Mouse (Mus musculus) kidney, adult 2 months (tissue): ENCODE measurements around the gene Map4k5. TPM values are rescaled to one million over a fixed set of nuclear protein-coding genes. Genes with fewer than 3 reads are reported as not detected.

Experiments
- DNase-seq: peaks from one replicate; pipeline ENCODE4 v3.0.0; 2021
- H3K27ac ChIP-seq: fragments of 200-500 bp; 2 replicates; pipeline ENCODE4 v1.5.1; 2012; ENCODE audit warnings: low read depth, low read length, control low read depth, inconsistent platforms; ENCODE audit not compliant: insufficient read depth
- H3K27me3 ChIP-seq: fragments of 200-500 bp; replicated peaks from 2 replicates; pipeline ENCODE4 v1.6.1; 2012; ENCODE audit warnings: mild to moderate bottlenecking, moderate library complexity, low read length, inconsistent platforms; ENCODE audit not compliant: control insufficient read depth, insufficient read depth
- H3K36me3 ChIP-seq: fragments of 200-500 bp; 2 replicates; pipeline ENCODE4 v1.6.1; 2012; ENCODE audit warnings: mild to moderate bottlenecking, moderate library complexity, low read length, inconsistent platforms; ENCODE audit not compliant: control insufficient read depth, insufficient read depth
- H3K4me1 ChIP-seq: fragments of 200-500 bp; 2 replicates; pipeline ENCODE4 v1.6.1; 2011; ENCODE audit warnings: low read length; ENCODE audit not compliant: control insufficient read depth, insufficient read depth
- H3K4me3 ChIP-seq: fragments of 200-500 bp; 2 replicates; pipeline ENCODE4 v1.5.1; 2011; ENCODE audit warnings: mild to moderate bottlenecking, low read depth, low read length, control low read depth; ENCODE audit not compliant: insufficient read depth
- CTCF ChIP-seq: fragments of 200-500 bp; conservative IDR thresholded peaks from 2 replicates; pipeline ENCODE4 v1.5.1; 2011; ENCODE audit warnings: low read depth, mild to moderate bottlenecking, control low read depth, low read length, moderate library complexity, mixed read lengths; ENCODE audit not compliant: insufficient read depth, insufficient read length
- POLR2A ChIP-seq: fragments of 200-500 bp; IDR thresholded peaks from one replicate; pipeline ENCODE4 v1.6.1; 2011; ENCODE audit warnings: low read depth, low read length, control low read depth
- WGBS: fragments of 180-500 bp; shearing (Covaris S2); methylation state at CpG from one replicate; pipeline ENCODE4 v1.1.7; 2018; 5-methylcytosine and 5-hydroxymethylcytosine counted together
- polyA plus RNA-seq: library from polyadenylated mRNA; depleted of rRNA; stranded (reverse); fragments of >200 nt; gene quantifications from 2 replicates; pipeline ENCODE4 v1.2.3, GENCODE M21; 2012

Map4k5 gene
- polyA plus RNA-seq, 1 experiment, result 6.3 TPM

DNA sequence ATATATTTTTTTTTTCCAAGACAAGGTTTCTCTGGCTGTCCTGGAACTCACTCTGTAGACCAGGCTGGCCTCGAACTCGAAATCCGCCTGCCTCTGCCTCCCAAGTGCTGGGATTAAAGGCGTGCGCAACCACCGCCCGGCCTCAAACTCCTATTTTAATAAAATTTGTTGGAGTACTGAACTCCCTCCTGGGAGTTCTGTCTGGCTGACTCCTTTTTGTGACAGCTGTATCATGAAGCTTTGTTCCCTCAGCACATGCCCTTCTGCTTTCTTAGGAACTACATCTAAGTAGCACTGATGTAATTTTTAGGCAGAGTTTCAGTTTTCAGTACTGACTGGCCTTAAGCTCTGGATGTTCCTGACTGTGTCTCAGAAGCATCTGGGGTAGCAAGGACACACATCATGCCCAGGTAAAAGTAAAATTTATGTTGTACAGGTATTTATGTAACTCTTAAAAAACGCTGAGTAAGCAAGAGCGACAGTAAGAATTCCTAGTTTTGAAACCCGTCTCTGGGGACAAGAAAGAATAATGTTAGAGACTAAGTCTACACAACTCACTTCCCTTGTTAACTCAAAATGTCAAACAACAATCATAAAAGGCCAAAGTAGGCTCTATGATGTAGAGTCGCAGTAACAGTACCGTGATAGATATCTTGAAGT, 37.2 kb downstream of the Map4k5 start:
- Histone ChIP-seq H3K27me3 (no peaks in the 10 kb centered on the region), H3K36me3 (peaks cover 3% of the 10 kb centered on the region; the same call in 1 of the 2 replicates), H3K4me3 (no peak overlapping the region), H3K4me1 (no peaks in the 10 kb centered on the region), H3K27ac (no peak overlapping the region)
- whole genome bisulfite sequencing, result 95% methylated on average over 12 of the region's 12 CpGs
- no peak for DNase-seq
- TF ChIP-seq CTCF, result no peak
- no peak for TF ChIP-seq POLR2A

DNA sequence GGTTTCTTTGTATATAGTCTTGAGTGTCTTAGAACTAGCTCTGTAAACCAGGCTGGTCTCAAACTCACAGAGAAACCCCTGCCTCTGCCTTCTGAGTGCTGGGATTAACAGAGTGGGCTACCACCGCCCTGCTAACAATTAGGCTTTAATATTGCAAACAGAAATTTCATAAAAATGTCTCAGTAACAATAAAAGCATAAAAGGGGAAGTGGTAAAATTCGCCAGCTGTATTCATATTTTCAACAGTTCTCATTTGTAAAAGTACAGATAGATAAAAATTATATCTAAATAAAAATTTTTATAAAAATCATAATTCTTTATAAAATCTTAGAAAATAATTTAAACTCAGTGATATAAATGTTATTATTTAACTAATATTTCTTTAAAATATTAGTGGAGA, 39.1 kb downstream of the Map4k5 start:
- TF ChIP-seq CTCF, result no peak
- no peak for TF ChIP-seq POLR2A
- 88% methylated on average over 2 of the region's 2 CpGs for WGBS
- H3K4me1 ChIP-seq, result no peaks in the 10 kb centered on the region
- H3K27ac ChIP-seq, result no peak overlapping the region
- H3K4me3 ChIP-seq, result no peak overlapping the region
- H3K36me3 ChIP-seq, result peaks cover 3% of the 10 kb centered on the region; the same call in 1 of the 2 replicates
- DNase-seq, result no peak
- H3K27me3 ChIP-seq, result no peaks in the 10 kb centered on the region

DNA sequence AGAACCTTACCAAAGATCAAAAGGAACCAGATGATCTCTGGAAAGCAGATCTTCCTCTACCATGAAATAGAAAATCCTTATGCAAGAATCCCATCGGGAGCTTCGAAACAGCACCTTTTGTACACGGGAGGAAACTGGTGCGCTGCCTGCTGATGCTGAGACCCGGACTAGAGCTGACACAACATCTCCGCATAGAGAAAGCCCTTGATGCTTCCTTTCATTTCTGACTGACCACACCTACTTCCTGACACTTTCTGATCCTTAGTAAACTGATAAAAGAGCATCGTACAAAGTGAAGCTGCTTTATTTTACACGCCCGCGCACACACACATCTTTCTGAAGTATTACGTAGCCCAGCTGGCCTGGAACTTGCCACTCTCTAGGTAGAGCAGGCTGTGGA, 39.6 kb downstream of the Map4k5 start:
- Histone ChIP-seq H3K27ac (no peak overlapping the region), H3K27me3 (no peaks in the 10 kb centered on the region), H3K4me3 (no peak overlapping the region), H3K4me1 (no peaks in the 10 kb centered on the region), H3K36me3 (peaks cover 3% of the 10 kb centered on the region; the same call in 1 of the 2 replicates)
- TF ChIP-seq CTCF (no peak), POLR2A (no peak)
- WGBS, result 66% methylated on average over 11 of the region's 11 CpGs
- no peak for DNase-seq

DNA sequence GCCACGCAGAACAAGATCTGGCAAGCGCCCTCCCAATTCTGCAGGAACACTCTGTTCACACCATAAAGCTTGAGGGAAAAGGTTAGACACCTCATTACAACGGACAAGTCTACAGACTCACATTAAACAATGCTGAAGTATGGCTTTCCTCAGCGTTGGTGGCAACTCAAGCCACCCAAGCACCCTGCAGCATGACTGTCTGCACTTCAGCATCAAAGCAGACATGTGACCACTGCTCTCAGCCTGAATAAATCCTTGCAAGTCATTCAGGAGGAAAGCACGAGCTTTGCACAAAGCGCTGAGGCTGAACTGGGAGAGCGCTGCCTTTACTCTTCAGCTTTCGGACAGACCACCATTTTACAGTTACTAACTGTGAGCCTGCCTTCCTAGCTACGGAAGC, 40.7 kb downstream of the Map4k5 start:
- Histone ChIP-seq H3K4me1 (no peaks in the 10 kb centered on the region), H3K27ac (no peak overlapping the region), H3K27me3 (no peaks in the 10 kb centered on the region), H3K4me3 (no peak overlapping the region), H3K36me3 (peaks cover 3% of the 10 kb centered on the region; the same call in 1 of the 2 replicates)
- no peak for DNase-seq
- no peak for TF ChIP-seq CTCF
- TF ChIP-seq POLR2A, result no peak
- WGBS, result 71% methylated on average over 9 of the region's 9 CpGs

DNA sequence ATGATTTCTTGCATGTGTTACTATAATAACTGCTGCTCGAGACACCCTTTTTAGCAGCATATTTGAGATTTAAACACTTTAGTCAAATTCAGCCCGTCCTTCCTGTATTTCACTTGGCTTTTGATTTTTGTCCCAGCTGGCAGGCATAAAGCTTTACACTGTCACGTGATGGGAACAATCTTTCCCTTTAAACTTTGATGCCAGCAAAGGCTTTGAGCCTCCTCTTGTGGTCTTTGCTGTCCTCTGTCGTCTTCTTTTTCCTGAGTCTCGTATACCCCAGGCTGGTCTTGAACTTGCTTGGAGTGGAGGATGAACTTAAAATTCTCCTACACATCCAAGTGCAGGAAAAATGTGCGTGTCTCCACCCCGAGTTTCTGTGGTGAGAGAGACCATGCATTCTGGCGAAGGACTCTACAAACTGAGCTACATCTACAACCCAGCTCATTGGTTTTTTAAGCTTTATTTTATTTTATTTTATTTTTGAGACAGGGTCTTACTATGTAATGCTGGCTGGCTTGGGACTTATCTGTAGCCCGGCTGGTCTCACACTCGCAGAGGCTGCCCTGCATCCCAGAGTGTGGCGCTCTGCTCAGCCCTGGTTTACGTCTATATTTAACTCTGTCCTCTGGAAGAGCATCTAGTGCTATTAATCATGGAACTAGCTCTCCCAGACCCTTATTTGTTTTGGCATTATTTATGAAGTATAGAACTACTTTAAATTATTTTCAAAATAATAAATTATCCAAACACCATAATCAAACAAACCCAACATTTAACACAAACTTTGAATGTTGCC, 44.7 kb downstream of the Map4k5 start:
- Histone ChIP-seq H3K27ac (no peak overlapping the region), H3K36me3 (peaks cover 7% of the 10 kb centered on the region; the same call in 1 of the 2 replicates), H3K27me3 (no peaks in the 10 kb centered on the region), H3K4me1 (no peaks in the 10 kb centered on the region), H3K4me3 (no peak overlapping the region)
- TF ChIP-seq POLR2A (no peak), CTCF (0 out of 2 replicates have a peak, but pooled peaks have one; percentile 5)
- 74% methylated on average over 12 of the region's 12 CpGs for WGBS
- peak; percentile 30 for DNase-seq

DNA sequence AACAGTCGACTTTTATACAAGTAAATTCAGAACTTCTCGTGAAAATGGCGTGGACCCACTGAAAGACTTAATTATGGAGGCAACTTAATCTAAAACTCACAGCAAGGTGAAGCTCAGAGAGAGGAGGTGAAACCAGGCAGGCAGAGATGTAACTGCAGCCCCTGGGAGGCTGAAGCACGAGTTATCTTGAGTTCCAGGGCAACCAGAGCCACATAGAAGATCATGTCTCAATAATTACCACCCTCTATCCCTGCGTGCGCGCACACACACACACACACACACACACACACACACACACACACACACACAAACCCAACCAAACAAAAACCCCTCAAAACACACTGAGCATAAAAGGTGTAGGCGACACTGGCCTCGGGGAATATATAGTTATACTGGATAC, 46.5 kb downstream of the Map4k5 start:
- TF ChIP-seq POLR2A, result no peak
- Histone ChIP-seq H3K4me3 (no peak overlapping the region), H3K36me3 (peaks cover 8% of the 10 kb centered on the region; the same call in 1 of the 2 replicates), H3K27ac (no peak overlapping the region), H3K4me1 (no peaks in the 10 kb centered on the region), H3K27me3 (no peaks in the 10 kb centered on the region)
- DNase-seq, result no peak
- 93% methylated on average over 9 of the region's 9 CpGs for WGBS

DNA sequence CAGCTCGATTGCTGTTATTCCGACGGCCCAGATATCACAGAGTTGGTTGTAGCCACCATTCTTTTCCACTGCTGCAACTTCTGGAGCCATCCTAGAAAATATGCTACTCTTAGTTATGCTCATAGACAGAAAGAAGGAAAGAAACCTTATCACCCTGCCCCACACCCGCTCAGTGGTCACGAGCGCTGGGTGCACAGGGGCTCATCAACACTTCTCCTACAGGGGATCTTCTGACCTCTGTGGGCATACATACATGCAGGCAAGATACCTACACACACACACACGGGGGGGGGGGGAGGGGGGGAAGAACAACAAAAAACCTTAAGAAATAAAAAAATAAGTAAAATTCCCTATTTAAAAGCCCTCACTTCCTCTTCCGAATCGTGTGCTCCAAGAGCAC, 47.3 kb downstream of the Map4k5 start:
- no peaks in the 10 kb centered on the region for H3K27me3 ChIP-seq
- peaks cover 10% of the 10 kb centered on the region for H3K36me3 ChIP-seq
- 85% methylated on average over 9 of the region's 9 CpGs for WGBS
- H3K4me3 ChIP-seq, result no peak overlapping the region
- H3K27ac ChIP-seq, result no peak overlapping the region
- H3K4me1 ChIP-seq, result no peaks in the 10 kb centered on the region
- TF ChIP-seq POLR2A (no peak), CTCF (no peak)
- no peak for DNase-seq
